Mouse (Mus musculus) lung, embryonic 14.5 days (tissue): ENCODE results near the gene Aff3. TPM values are rescaled to one million over a fixed set of nuclear protein-coding genes. Genes with fewer than 3 reads are reported as not detected.

Source experiments
- ATAC-seq: fragments of 200-750 bp; cut with Nextera tagmentation; 2 replicates; pipeline ENCODE4 v1.8.0; 2017; ENCODE audit warnings: mild to moderate bottlenecking, moderate TSS enrichment, moderate library complexity; ENCODE audit not compliant: insufficient read depth
- DNase-seq: peaks from one replicate; pipeline ENCODE4 v3.0.0-alpha.2; 2015
- H3K27ac ChIP-seq: fragments of 300-500 bp; sonication (generic); 2 replicates; pipeline ENCODE4 v1.5.1; 2014; ENCODE audit warnings: low read depth, mild to moderate bottlenecking, moderate library complexity
- H3K27me3 ChIP-seq: fragments of 300-500 bp; sonication (generic); 2 replicates; pipeline ENCODE4 v1.6.1; 2014; ENCODE audit warnings: low read length, control low read depth; ENCODE audit not compliant: insufficient read depth
- H3K36me3 ChIP-seq: fragments of 300-500 bp; sonication (generic); 2 replicates; pipeline ENCODE4 v1.6.1; 2014; ENCODE audit warnings: control low read depth; ENCODE audit not compliant: insufficient read depth
- H3K4me1 ChIP-seq: fragments of 300-500 bp; sonication (generic); 2 replicates; pipeline ENCODE4 v1.6.1; 2014; ENCODE audit warnings: antibody characterized with exemption, control low read depth; ENCODE audit not compliant: insufficient read depth
- H3K4me2 ChIP-seq: fragments of 300-500 bp; sonication (generic); 2 replicates; pipeline ENCODE4 v1.6.1; 2014; ENCODE audit warnings: mild to moderate bottlenecking
- H3K4me3 ChIP-seq: fragments of 300-500 bp; sonication (generic); 2 replicates; pipeline ENCODE4 v1.5.1; 2014; ENCODE audit warnings: low read depth, low read length
- H3K9ac ChIP-seq: fragments of 300-500 bp; sonication (generic); 2 replicates; pipeline ENCODE4 v1.6.1; 2014
- H3K9me3 ChIP-seq: fragments of 300-500 bp; sonication (generic); 2 replicates; pipeline ENCODE4 v1.6.1; 2016; ENCODE audit warnings: low read depth, low read length, control low read depth
- CTCF ChIP-seq: IDR thresholded peaks from 2 replicates; pipeline ENCODE4 v1.5.1; 2016; ENCODE audit warnings: antibody characterized with exemption, low read depth
- WGBS: fragments of 180-500 bp; shearing (Covaris S2); extraction: QIAGEN DNeasy Blood & Tissue Kit; methylation state at CpG from one replicate; pipeline ENCODE4 v1.1.7; 2014; 5-methylcytosine and 5-hydroxymethylcytosine counted together
- polyA plus RNA-seq: library from polyadenylated mRNA; unstranded; fragments of >200 nt; fragmentation: Nextera tagmentation; extraction: Ambion mirVana; gene quantifications from 2 replicates; pipeline ENCODE4 v1.2.1, GENCODE M21; 2014

The Aff3 gene
- polyA plus RNA-seq, 1 experiment from 2014 or later, result 15.2 TPM

DNA sequence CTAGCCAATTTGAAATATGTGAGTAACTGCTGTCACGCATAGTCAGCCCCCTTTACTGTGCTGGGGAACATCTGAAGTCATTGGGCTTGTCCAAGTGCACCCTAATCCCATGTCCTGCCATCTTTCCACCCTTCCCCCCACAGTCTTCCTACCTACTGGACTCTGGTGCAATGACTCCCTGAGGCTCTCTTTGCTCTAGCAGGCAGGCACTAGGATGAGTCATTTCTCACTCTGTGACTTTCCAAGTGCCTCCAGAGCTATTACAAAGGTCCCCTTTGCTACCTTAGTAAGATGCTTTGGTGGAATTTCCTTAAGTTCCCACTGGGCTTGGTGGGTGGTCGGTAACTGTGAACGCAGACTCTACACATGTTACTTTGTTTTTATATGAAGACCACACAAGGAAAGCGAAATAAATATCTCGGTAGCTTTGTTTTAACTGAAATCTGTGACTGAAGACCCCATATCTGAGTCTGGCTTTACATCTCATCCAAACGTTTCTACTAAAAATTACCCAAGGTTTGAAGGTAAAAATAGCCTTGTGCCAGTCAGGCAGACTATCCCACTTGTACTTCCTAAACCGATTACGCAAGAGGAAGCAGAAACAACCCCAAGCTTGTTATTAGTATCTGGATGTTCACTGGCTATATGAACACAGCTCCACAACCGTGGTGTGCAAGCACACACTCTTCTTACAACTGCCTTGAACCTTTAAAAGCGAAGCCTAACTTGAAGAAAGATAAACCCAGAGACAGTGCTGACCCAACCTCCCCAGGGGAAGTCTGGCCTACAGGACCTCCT, 405.0 kb downstream of the Aff3 start:
- Histone ChIP-seq H3K4me3 (no peak overlapping the region), H3K36me3 (no peaks in the 10 kb centered on the region), H3K4me1 (no peaks in the 10 kb centered on the region; the same call in 1 of the 2 replicates), H3K9me3 (0 out of 2 replicates have a peak, but pooled peaks cover 5% of the 10 kb centered on the region), H3K9ac (no peak overlapping the region), H3K4me2 (no peak overlapping the region), H3K27me3 (no peaks in the 10 kb centered on the region), H3K27ac (no peak overlapping the region)
- TF ChIP-seq CTCF, result no peak
- ATAC-seq, result no peak
- 60% methylated on average over 10 of the region's 10 CpGs for WGBS
- DNase-seq, result no peak

GRCm38 (mm10) chr1:38254426-38254825, 410.3 kb downstream of the Aff3 start:
- no peak for ATAC-seq
- Histone ChIP-seq H3K4me2 (no peak overlapping the region), H3K9me3 (no peaks in the 10 kb centered on the region), H3K36me3 (no peaks in the 10 kb centered on the region), H3K4me1 (0 out of 2 replicates have a peak, but pooled peaks cover 4% of the 10 kb centered on the region), H3K4me3 (no peak overlapping the region), H3K9ac (no peak overlapping the region), H3K27ac (no peak overlapping the region), H3K27me3 (no peaks in the 10 kb centered on the region)
- no peak for DNase-seq
- no peak for TF ChIP-seq CTCF
- 57% methylated on average over 8 of the region's 8 CpGs for WGBS

- 24% methylated on average over 2 of the region's 2 CpGs for WGBS
- Histone ChIP-seq H3K4me2 (no peak overlapping the region), H3K36me3 (no peaks in the 10 kb centered on the region), H3K4me1 (0 out of 2 replicates have a peak, but pooled peaks cover 4% of the 10 kb centered on the region), H3K4me3 (no peak overlapping the region), H3K27ac (no peak overlapping the region), H3K9me3 (no peaks in the 10 kb centered on the region), H3K9ac (no peak overlapping the region), H3K27me3 (no peaks in the 10 kb centered on the region)
- ATAC-seq, result peak; percentile 68; the same call in 1 of the 2 replicates
- TF ChIP-seq CTCF, result peak; percentile 80
- DNase-seq, result peak; percentile 85
Observed at GRCm38 (mm10) chr1:38252766-38253079, 412.0 kb downstream of the Aff3 start.

DNA sequence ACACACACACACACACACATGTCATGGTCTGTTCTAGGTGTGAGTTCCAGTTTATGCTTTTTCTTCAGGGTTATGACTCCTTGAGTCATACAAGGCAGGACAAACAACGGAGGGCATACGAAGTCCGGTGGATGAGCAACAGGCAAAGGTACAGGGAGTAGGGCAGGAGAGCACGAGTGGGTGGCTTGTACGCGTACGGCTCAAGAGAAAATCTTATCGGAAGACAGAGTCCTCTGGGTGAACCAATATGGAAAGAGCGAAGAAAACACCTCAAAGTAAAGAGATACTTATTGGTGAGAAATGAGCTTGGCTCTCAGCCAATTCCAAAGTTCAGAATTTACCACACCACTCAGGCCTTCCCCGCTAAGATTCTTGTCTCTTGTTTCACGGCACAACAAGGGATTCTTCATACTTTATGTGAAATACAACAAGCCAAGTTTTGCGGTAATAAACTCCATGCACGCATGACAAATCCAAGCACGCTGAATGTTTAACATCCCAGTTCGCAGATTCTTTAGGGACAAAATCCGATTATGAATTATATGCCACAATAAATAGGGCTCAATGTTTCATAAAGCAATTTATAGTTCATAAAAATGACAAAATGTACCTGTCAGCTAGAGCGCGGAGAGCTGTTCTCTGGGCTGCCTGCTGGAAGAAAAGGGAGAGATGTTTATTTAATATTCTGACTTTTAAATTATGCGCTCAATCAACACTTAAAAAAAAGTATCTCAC, 412.6 kb downstream of the Aff3 start:
- Histone ChIP-seq H3K4me1 (0 out of 2 replicates have a peak, but pooled peaks cover 4% of the 10 kb centered on the region), H3K4me3 (no peak overlapping the region), H3K36me3 (no peaks in the 10 kb centered on the region), H3K9ac (no peak overlapping the region), H3K27me3 (no peaks in the 10 kb centered on the region), H3K27ac (no peak overlapping the region), H3K4me2 (no peak overlapping the region), H3K9me3 (no peaks in the 10 kb centered on the region)
- DNase-seq (peak; percentile 52), ATAC-seq (peak; percentile 16; the same call in 1 of the 2 replicates)
- 53% methylated on average over 19 of the region's 19 CpGs for WGBS
- TF ChIP-seq CTCF, result no peak

- H3K4me3 ChIP-seq, result no peak overlapping the region
- no peaks in the 10 kb centered on the region for H3K36me3 ChIP-seq
- no peaks in the 10 kb centered on the region for H3K27me3 ChIP-seq
- no peak for ATAC-seq
- no peaks in the 10 kb centered on the region for H3K9me3 ChIP-seq
- TF ChIP-seq CTCF, result no peak
- no peak for DNase-seq
- no peak overlapping the region for H3K9ac ChIP-seq
- no peak overlapping the region for H3K27ac ChIP-seq
- no peak overlapping the region for H3K4me2 ChIP-seq
- H3K4me1 ChIP-seq, result 0 out of 2 replicates have a peak, but pooled peaks cover 4% of the 10 kb centered on the region
- WGBS, result 86% methylated on average over 11 of the region's 11 CpGs
Observed at GRCm38 (mm10) chr1:38251448-38251847, 413.3 kb downstream of the Aff3 start.

- TF ChIP-seq CTCF, result no peak
- Histone ChIP-seq H3K4me2 (no peak overlapping the region), H3K9ac (no peak overlapping the region), H3K9me3 (no peaks in the 10 kb centered on the region), H3K4me1 (0 out of 2 replicates have a peak, but pooled peaks cover 4% of the 10 kb centered on the region), H3K27me3 (no peaks in the 10 kb centered on the region), H3K36me3 (no peaks in the 10 kb centered on the region), H3K27ac (no peak overlapping the region), H3K4me3 (no peak overlapping the region)
- DNase-seq (no peak), ATAC-seq (no peak)
- WGBS, result 86% methylated on average over 3 of the region's 3 CpGs
Observed at GRCm38 (mm10) chr1:38250246-38250645, 414.5 kb downstream of the Aff3 start.

- WGBS, result 77% methylated on average over 7 of the region's 7 CpGs
- H3K4me1 ChIP-seq, result 0 out of 2 replicates have a peak, but pooled peaks cover 4% of the 10 kb centered on the region
- no peak for TF ChIP-seq CTCF
Observed at GRCm38 (mm10) chr1:38249561-38249960, 415.2 kb downstream of the Aff3 start.

More at GRCm38 (mm10) chr1:38249561-38249960, 415.2 kb downstream of the Aff3 start:
- Histone ChIP-seq H3K9me3 (no peaks in the 10 kb centered on the region), H3K36me3 (no peaks in the 10 kb centered on the region), H3K27ac (no peak overlapping the region), H3K27me3 (no peaks in the 10 kb centered on the region), H3K4me3 (no peak overlapping the region), H3K9ac (no peak overlapping the region), H3K4me2 (no peak overlapping the region)
- ATAC-seq, result no peak
- no peak for DNase-seq
